Mouse (Mus musculus) liver, embryonic 12.5 days (tissue): ENCODE results near the gene Rhox4a2. TPM values are rescaled to one million over a fixed set of nuclear protein-coding genes. Genes with fewer than 3 reads are reported as not detected.
"Not testable (repeated sequence)": the region's sequence is repeated elsewhere in the genome, so short reads cannot be mapped to it uniquely, and the experiment has no call there.

Experiments
- ATAC-seq: fragments of 200-750 bp; cut with Nextera tagmentation; 2 replicates; pipeline ENCODE4 v1.8.0; 2017; ENCODE audit warnings: moderate number of reproducible peaks, mild to moderate bottlenecking, moderate library complexity
- H3K27ac ChIP-seq: fragments of 300-500 bp; sonication (generic); 2 replicates; pipeline ENCODE4 v1.5.1; 2016; ENCODE audit warnings: mild to moderate bottlenecking
- H3K27me3 ChIP-seq: fragments of 300-500 bp; sonication (generic); replicated peaks from 2 replicates; pipeline ENCODE4 v1.6.1; 2016; ENCODE audit warnings: mild to moderate bottlenecking, moderate library complexity
- H3K36me3 ChIP-seq: fragments of 300-500 bp; sonication (generic); 2 replicates; pipeline ENCODE4 v1.6.1; 2016; ENCODE audit warnings: mild to moderate bottlenecking, moderate library complexity
- H3K4me1 ChIP-seq: fragments of 300-500 bp; sonication (generic); 2 replicates; pipeline ENCODE4 v1.6.1; 2016
- H3K4me2 ChIP-seq: fragments of 300-500 bp; sonication (generic); 2 replicates; pipeline ENCODE4 v1.6.1; 2016; ENCODE audit warnings: mild to moderate bottlenecking, moderate library complexity
- H3K4me3 ChIP-seq: fragments of 300-500 bp; sonication (generic); 2 replicates; pipeline ENCODE4 v1.5.1; 2016; ENCODE audit warnings: mild to moderate bottlenecking, moderate library complexity
- H3K9ac ChIP-seq: fragments of 300-500 bp; sonication (generic); 2 replicates; pipeline ENCODE4 v1.6.1; 2016; ENCODE audit warnings: mild to moderate bottlenecking, moderate library complexity
- H3K9me3 ChIP-seq: fragments of 300-500 bp; sonication (generic); replicated peaks from 2 replicates; pipeline ENCODE4 v1.6.1; 2016; ENCODE audit warnings: mild to moderate bottlenecking, moderate library complexity
- WGBS: fragments of 180-500 bp; shearing (Covaris S2); methylation state at CpG from one replicate; pipeline ENCODE4 v1.1.7; 2016; ENCODE audit not compliant: insufficient replicate concordance; 5-methylcytosine and 5-hydroxymethylcytosine counted together
- polyA plus RNA-seq: library from polyadenylated mRNA; unstranded; fragments of >200 nt; fragmentation: Nextera tagmentation; extraction: Ambion mirVana; gene quantifications from 2 replicates; pipeline ENCODE4 v1.2.1, GENCODE M21; 2016

The Rhox4a2 gene
- not detected in 2 replicates for polyA plus RNA-seq

GRCm38 (mm10) chrX:37390548-37390947, at the start of gene Rhox4a2:
Rhox4a2 (plus strand) TSS chrX:37390848.
- WGBS, result 74% methylated on average over 8 of the region's 16 CpGs
- not testable (repeated sequence) for H3K4me1 ChIP-seq, H3K4me2 ChIP-seq, H3K9ac ChIP-seq, H3K36me3 ChIP-seq, H3K9me3 ChIP-seq, H3K27ac ChIP-seq, ATAC-seq, H3K27me3 ChIP-seq, H3K4me3 ChIP-seq

- not testable (repeated sequence) for ATAC-seq, H3K27ac ChIP-seq, H3K9me3 ChIP-seq, H3K9ac ChIP-seq, H3K36me3 ChIP-seq, H3K4me2 ChIP-seq, H3K4me1 ChIP-seq, H3K4me3 ChIP-seq, H3K27me3 ChIP-seq
- WGBS, result no CpG with 5 or more reads among the region's 1 CpGs
These were observed 10.9 kb upstream of the Rhox4a2 start, which contains the start of gene Rhox3a2 for GRCm38 (mm10) chrX:37379728-37380127. Rhox3a2 (plus strand) TSS chrX:37380028.

DNA sequence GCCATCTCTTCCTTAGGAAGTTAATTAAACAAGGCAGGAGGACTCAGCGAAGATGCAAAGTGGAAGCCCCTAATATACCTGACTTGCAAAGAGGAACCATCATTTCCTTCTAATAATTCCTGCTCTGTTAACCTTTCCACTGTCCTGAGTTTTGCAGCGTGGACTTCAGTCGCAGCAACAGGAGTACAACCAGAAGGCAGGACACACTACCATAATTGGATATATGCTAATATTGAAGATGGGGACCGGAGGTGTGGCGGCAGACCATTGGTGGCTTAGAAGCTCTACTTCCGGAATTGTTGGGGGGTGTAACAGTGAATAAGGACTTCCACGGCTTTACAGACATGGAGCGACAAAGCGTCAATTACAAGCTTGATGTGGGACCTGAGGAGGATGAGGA, 21.1 kb downstream of the Rhox4a2 start, which contains the start of gene Rhox2b:
Gene Rhox2b (plus strand): TSS at position 301 of the 400 bp plus-strand sequence.
- H3K4me1 ChIP-seq, H3K36me3 ChIP-seq, ATAC-seq, H3K4me2 ChIP-seq, H3K27me3 ChIP-seq, H3K9ac ChIP-seq, H3K27ac ChIP-seq, H3K4me3 ChIP-seq, H3K9me3 ChIP-seq: not testable (repeated sequence)
- no CpG with 5 or more reads among the region's 9 CpGs for WGBS

GRCm38 (mm10) chrX:37432194-37432593, 41.5 kb downstream of the Rhox4a2 start, which contains the start of gene Rhox4b:
Rhox4b (plus strand) TSS chrX:37432494.
- WGBS, result 82% methylated on average over 14 of the region's 15 CpGs

More at GRCm38 (mm10) chrX:37432194-37432593, 41.5 kb downstream of the Rhox4a2 start, which contains the start of gene Rhox4b:
- not testable (repeated sequence) for ATAC-seq, H3K4me1 ChIP-seq, H3K27ac ChIP-seq, H3K27me3 ChIP-seq, H3K9me3 ChIP-seq, H3K9ac ChIP-seq, H3K4me3 ChIP-seq, H3K36me3 ChIP-seq, H3K4me2 ChIP-seq

Other genes starting within 250 kb of the Rhox4a2 start
- gene Akap14, start 222.0 kb upstream of the Rhox4a2 start, polyA plus RNA-seq, result 0.11 TPM in 1 of 2 replicates, not detected in the other
- gene Ndufa1, start 199.7 kb upstream of the Rhox4a2 start, polyA plus RNA-seq, result 235 and 236 TPM in 2 replicates
- 4.3 and 4.4 TPM in 2 replicates for gene Rnf113a1, start 199.6 kb upstream of the Rhox4a2 start, polyA plus RNA-seq
- gene Gm9, start 179.8 kb upstream of the Rhox4a2 start, polyA plus RNA-seq, result not detected in 2 replicates
- gene Rhox1, start 168.6 kb upstream of the Rhox4a2 start, polyA plus RNA-seq, result not detected in 2 replicates
- not detected in 2 replicates for gene Rhox2a, start 145.9 kb upstream of the Rhox4a2 start, polyA plus RNA-seq
- gene Rhox3a, start 140.9 kb upstream of the Rhox4a2 start, polyA plus RNA-seq, result not detected in 2 replicates
- gene Rhox4a, start 125.5 kb upstream of the Rhox4a2 start, polyA plus RNA-seq, result not detected in 2 replicates
- not detected in 2 replicates for gene Rhox3a2, start 10.8 kb upstream of the Rhox4a2 start, polyA plus RNA-seq
- not detected in 2 replicates for gene Rhox2b, start 21.2 kb downstream of the Rhox4a2 start, polyA plus RNA-seq
- not detected in 2 replicates for gene Rhox4b, start 41.6 kb downstream of the Rhox4a2 start, polyA plus RNA-seq
- gene Rhox2c, start 62.8 kb downstream of the Rhox4a2 start, polyA plus RNA-seq, result not detected in 2 replicates
- not detected in 2 replicates for gene Rhox3c, start 67.7 kb downstream of the Rhox4a2 start, polyA plus RNA-seq
- gene Rhox4c, start 89.5 kb downstream of the Rhox4a2 start, polyA plus RNA-seq, result not detected in 2 replicates
- gene Rhox2d, start 102.6 kb downstream of the Rhox4a2 start, polyA plus RNA-seq, result not detected in 2 replicates
- gene Rhox4d, start 123.5 kb downstream of the Rhox4a2 start, polyA plus RNA-seq, result not detected in 2 replicates
- not detected in 2 replicates for gene Rhox2e, start 139.6 kb downstream of the Rhox4a2 start, polyA plus RNA-seq
- not detected in 2 replicates for gene Rhox3e, start 151.2 kb downstream of the Rhox4a2 start, polyA plus RNA-seq
- gene Rhox4e, start 166.6 kb downstream of the Rhox4a2 start, polyA plus RNA-seq, result not detected in 2 replicates
- not detected in 2 replicates for gene Rhox2f, start 180.6 kb downstream of the Rhox4a2 start, polyA plus RNA-seq
- not detected in 2 replicates for gene Rhox3f, start 190.1 kb downstream of the Rhox4a2 start, polyA plus RNA-seq
- not detected in 2 replicates for gene Rhox4f, start 216.9 kb downstream of the Rhox4a2 start, polyA plus RNA-seq
- gene Rhox3g, start 237.8 kb downstream of the Rhox4a2 start, polyA plus RNA-seq, result not detected in 2 replicates